Mouse (Mus musculus) liver, embryonic 14.5 days (tissue): ENCODE results near the gene Add3. TPM values are rescaled to one million over a fixed set of nuclear protein-coding genes. Genes with fewer than 3 reads are reported as not detected.

Experiments used
- ATAC-seq: fragments of 200-750 bp; cut with Nextera tagmentation; 2 replicates; pipeline ENCODE4 v1.8.0; 2017; ENCODE audit warnings: moderate number of reproducible peaks, mild to moderate bottlenecking, moderate library complexity; ENCODE audit not compliant: insufficient read depth
- DNase-seq, 3 experiments: peaks; one replicate each; pipeline ENCODE4 v3.0.0-alpha.2; 2012 to 2013; ENCODE audit warnings: low read depth in 3 of 3, low spot score in 3 of 3
- H3K27ac ChIP-seq: fragments of 300-500 bp; sonication (generic); 2 replicates; pipeline ENCODE4 v1.5.1; 2014; ENCODE audit warnings: moderate library complexity, mild to moderate bottlenecking, control low read depth, inconsistent platforms
- H3K27me3 ChIP-seq: fragments of 300-500 bp; sonication (generic); 2 replicates; pipeline ENCODE4 v1.6.1; 2014; ENCODE audit warnings: mild to moderate bottlenecking, low read length, moderate library complexity; ENCODE audit not compliant: control insufficient read depth, insufficient read depth
- H3K36me3 ChIP-seq: fragments of 300-500 bp; sonication (generic); replicated peaks from 2 replicates; pipeline ENCODE4 v1.6.1; 2014; ENCODE audit warnings: low read depth; ENCODE audit not compliant: control insufficient read depth, insufficient read depth
- H3K4me1 ChIP-seq, 2 experiments: fragments of 200-500 bp in 1 of 2; fragments of 300-500 bp in 1 of 2; sonication (generic) in 1 of 2; replicated peaks; 2 replicates each; pipeline ENCODE4 v1.6.1; 2012 to 2014; ENCODE audit warnings: antibody characterized with exemption in 1 of 2, inconsistent platforms in 1 of 2, low read length in 1 of 2; ENCODE audit not compliant: control insufficient read depth in 2 of 2, insufficient read depth in 2 of 2
- H3K4me2 ChIP-seq: fragments of 300-500 bp; sonication (generic); 2 replicates; pipeline ENCODE4 v1.6.1; 2014; ENCODE audit warnings: low read depth, mild to moderate bottlenecking, control low read depth, moderate library complexity
- H3K4me3 ChIP-seq, 2 experiments: fragments of 200-500 bp in 1 of 2; fragments of 300-500 bp in 1 of 2; sonication (generic) in 1 of 2; 2 replicates each; pipeline ENCODE4 v1.5.1; 2012 to 2014; ENCODE audit warnings: low read depth in 2 of 2, low read length in 2 of 2, mild to moderate bottlenecking in 2 of 2, control low read depth in 1 of 2, inconsistent platforms in 1 of 2, moderate library complexity in 1 of 2; ENCODE audit not compliant: insufficient read depth in 1 of 2
- H3K9ac ChIP-seq: fragments of 300-500 bp; sonication (generic); replicated peaks from 2 replicates; pipeline ENCODE4 v1.6.1; 2014; ENCODE audit warnings: mild to moderate bottlenecking, control low read depth, moderate library complexity
- H3K9me3 ChIP-seq: fragments of 300-500 bp; sonication (generic); 2 replicates; pipeline ENCODE4 v1.6.1; 2016; ENCODE audit warnings: low read length, mixed read lengths; ENCODE audit not compliant: control insufficient read depth
- CTCF ChIP-seq: IDR thresholded peaks from 2 replicates; pipeline ENCODE4 v1.5.1; 2016; ENCODE audit warnings: antibody characterized with exemption, low read depth, control low read depth
- EP300 ChIP-seq: IDR thresholded peaks from 2 replicates; pipeline ENCODE4 v1.6.1; 2016; ENCODE audit warnings: antibody characterized with exemption, low read depth
- WGBS: fragments of 180-500 bp; shearing (Covaris S2); extraction: QIAGEN DNeasy Blood & Tissue Kit; methylation state at CpG from one replicate; pipeline ENCODE4 v1.1.7; 2014; ENCODE audit not compliant: insufficient replicate concordance; 5-methylcytosine and 5-hydroxymethylcytosine counted together
- polyA plus RNA-seq, 2 experiments: library from polyadenylated mRNA; depleted of rRNA in 1 of 2; stranded (reverse) in 1 of 2; unstranded in 1 of 2; fragments of >200 nt; fragmentation: Nextera tagmentation in 1 of 2; extraction: Ambion mirVana in 1 of 2; gene quantifications; 2 replicates each; pipeline versions ENCODE4 v1.2.1 to v1.2.3; 2012 to 2014

Gene Add3
- polyA plus RNA-seq, 2 experiments: 12.7 to 21.7 TPM

DNA sequence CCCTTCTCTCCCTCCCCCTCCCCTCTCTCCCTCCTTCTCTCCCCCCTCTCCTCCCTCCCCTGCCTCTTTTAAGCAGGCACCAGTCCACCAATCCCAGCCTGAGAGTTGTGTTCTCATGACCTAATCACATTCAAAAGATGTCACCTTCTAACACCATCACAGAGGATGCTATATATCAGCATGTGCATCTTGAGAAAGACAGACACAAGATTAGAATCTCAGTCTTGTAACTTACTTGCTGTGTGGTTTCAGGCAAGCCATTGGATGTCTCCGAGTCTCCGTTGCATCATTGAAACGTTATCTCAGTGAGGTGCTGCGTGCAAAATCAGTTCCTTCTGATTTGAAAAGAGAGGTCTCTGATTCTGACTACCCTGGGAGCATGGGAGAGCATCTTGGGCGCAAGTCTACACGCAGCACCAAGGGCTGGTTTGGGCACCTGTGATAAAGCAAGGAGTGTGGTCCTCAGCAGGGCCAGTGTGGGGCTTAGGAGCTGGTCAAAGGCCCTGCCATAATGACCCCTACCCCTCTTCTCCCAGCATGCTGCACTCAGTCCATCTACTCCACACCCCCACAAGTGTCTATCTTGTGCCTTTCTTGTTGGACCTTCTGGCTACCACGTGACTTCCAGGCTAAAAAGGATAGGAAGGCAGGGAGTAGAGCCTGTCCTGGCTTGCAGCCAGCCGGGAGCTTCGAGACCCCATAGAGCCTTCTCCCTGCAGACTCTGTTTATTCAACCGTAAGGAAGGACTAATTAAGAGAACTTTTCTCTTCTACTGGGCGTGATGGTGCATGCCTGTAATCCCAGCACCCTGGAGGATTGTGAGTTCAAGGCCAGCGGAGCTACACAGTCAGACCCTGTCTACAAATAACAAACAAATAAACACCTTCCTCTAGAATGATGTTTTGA lies 124.8 kb downstream of the Add3 start:
- Histone ChIP-seq H3K27ac (no peak overlapping the region), H3K4me3 (no peak overlapping the region), H3K4me2 (no peak overlapping the region), H3K36me3 (no peaks in the 10 kb centered on the region), H3K9ac (no peak overlapping the region), H3K27me3 (peaks cover 21% of the 10 kb centered on the region), H3K4me1 (peaks cover 1 to 4% of the 10 kb centered on the region in 2 experiments), H3K9me3 (no peaks in the 10 kb centered on the region)
- ATAC-seq: no peak
- 54% methylated on average over 12 of the region's 12 CpGs for WGBS
- DNase-seq: no peak
- no peak for TF ChIP-seq EP300
- TF ChIP-seq CTCF: no peak

DNA sequence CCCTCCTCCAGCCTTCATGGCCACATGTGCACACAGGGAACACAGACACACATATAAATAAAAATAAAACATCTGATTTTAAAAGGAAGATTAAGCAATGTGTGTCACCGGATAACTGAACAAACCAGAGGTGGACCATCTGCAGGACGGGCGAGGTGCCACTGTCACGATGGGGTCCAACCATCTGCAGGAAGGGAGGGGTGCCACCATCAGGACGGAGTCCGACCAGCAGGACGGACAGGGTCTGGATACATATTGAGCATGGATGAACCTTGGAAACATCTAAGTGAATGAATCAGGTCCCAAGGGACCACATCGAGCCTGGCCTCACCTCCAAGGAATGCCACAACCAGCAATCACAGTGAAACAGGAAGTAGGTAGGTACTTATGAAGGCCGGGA lies 127.1 kb downstream of the Add3 start:
- no peak for TF ChIP-seq EP300
- no peak for TF ChIP-seq CTCF
- Histone ChIP-seq H3K4me1 (no peaks in the 10 kb centered on the region), H3K4me2 (no peak overlapping the region), H3K27ac (no peak overlapping the region), H3K9me3 (no peaks in the 10 kb centered on the region), H3K9ac (no peak overlapping the region), H3K36me3 (no peaks in the 10 kb centered on the region), H3K4me3 (no peak overlapping the region), H3K27me3 (peaks cover 21% of the 10 kb centered on the region)
- ATAC-seq: no peak
- WGBS: 61% methylated on average over 9 of the region's 9 CpGs
- no peak for DNase-seq

DNA sequence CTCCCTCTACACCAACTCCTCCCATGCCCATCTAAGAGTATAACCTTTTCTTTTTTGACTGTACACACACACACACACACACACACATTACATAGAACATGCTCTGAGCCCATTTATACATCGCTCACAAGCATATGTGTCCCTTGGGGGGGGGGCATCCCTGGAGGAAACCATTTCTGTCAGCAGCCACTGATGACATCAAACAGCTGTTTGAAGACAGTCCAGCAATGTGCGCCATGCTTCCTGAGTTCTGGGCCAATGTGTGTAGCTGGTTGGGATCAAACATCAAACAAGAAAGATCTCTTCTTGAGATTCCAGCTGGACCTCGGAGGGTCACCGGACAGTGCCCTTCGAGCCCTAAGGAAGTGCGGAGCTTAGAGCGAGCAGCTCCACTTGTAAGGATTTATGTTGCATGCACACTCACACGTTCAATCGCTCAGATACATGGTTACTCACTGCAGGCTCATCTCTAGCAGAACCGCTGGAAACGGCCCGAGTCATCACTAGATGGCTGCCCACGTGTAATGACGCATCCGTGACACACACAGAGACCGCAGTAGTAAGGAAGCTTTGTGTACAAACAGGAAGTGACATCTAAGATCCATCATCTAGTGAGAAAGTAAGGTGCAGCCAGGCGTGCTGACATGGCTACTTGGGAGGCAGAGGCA lies 132.9 kb downstream of the Add3 start:
- H3K27me3 ChIP-seq: no peaks in the 10 kb centered on the region
- peaks cover 0 to 8% of the 10 kb centered on the region in 2 experiments; a peak in 1 of 4 replicates for H3K4me1 ChIP-seq
- no peaks in the 10 kb centered on the region for H3K36me3 ChIP-seq
- ATAC-seq: no peak
- no peak overlapping the region for H3K27ac ChIP-seq
- H3K4me2 ChIP-seq: no peak overlapping the region
- no peak overlapping the region for H3K4me3 ChIP-seq
- WGBS: 64% methylated on average over 17 of the region's 17 CpGs
- no peaks in the 10 kb centered on the region for H3K9me3 ChIP-seq
- H3K9ac ChIP-seq: no peak overlapping the region
- 0 out of 2 replicates have a peak, but pooled peaks have one; percentile 5 for TF ChIP-seq CTCF
- no peak for TF ChIP-seq EP300
- DNase-seq: peak in 1 of 3 experiments; percentile 32

DNA sequence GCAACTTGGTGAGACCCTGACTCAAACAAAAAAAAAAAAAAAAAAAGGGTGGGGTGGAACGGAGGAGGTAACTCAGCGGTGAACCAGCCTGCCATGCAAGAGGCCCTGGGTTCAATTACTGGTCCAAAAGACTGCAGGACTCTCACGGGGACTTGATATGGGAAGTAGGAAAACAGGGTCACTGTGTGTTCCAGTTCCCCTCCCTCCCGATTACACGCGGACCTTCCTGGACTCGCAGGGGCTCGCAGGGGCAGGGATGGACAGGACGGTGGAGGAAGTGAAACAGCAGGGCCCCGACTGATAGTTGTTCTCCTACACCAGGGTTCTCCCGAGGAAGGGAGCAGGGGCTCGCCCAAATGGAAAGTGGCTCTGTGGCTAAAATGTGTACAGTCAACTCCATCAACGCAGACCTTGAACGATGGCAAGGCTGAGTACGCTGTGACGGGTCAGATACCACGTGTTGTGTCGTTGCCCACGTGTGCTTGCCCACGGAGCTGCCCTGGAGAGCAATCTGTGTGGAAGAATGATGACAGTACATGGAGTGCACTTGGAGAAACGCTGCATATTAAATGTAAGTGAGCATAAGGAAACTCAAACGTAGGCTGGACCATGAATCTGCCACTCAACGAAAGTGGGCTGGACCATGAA lies 133.7 kb downstream of the Add3 start:
- Histone ChIP-seq H3K27ac (no peak overlapping the region), H3K9ac (no peak overlapping the region), H3K4me1 (peaks cover 0 to 8% of the 10 kb centered on the region in 2 experiments; a peak in 1 of 4 replicates), H3K27me3 (no peaks in the 10 kb centered on the region), H3K4me3 (no peak overlapping the region), H3K9me3 (no peaks in the 10 kb centered on the region), H3K36me3 (no peaks in the 10 kb centered on the region), H3K4me2 (no peak overlapping the region)
- no peak for ATAC-seq
- no peak for TF ChIP-seq EP300
- TF ChIP-seq CTCF: no peak
- no peak for DNase-seq
- 60% methylated on average over 23 of the region's 23 CpGs for WGBS

DNA sequence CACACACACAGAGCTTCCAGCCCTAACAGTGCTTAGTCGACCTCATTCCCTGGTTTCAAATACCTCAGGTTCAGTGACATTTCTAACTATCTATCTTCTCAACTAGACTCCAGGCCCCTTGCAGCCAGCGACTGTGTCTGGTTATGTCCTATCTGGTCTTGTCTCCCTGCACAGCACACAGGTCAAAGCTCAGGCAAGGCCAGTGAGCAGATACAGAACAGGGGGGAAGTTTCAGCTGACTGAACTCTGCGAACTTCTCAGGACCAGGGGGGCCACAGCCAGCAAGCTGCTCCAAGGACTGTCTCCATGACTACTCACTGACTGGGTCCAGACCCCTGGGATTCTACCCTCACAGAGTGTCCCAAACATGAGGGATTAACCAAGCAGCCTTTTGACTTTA lies 135.0 kb downstream of the Add3 start:
- WGBS: 38% methylated on average over 3 of the region's 3 CpGs
- H3K27ac ChIP-seq: no peak overlapping the region
- TF ChIP-seq CTCF (no peak), EP300 (no peak)
- no peaks in the 10 kb centered on the region for H3K36me3 ChIP-seq
- H3K4me2 ChIP-seq: no peak overlapping the region
- no peak overlapping the region for H3K4me3 ChIP-seq
- peaks cover 0 to 8% of the 10 kb centered on the region in 2 experiments; a peak in 1 of 4 replicates for H3K4me1 ChIP-seq
- H3K9me3 ChIP-seq: no peaks in the 10 kb centered on the region
- no peak overlapping the region for H3K9ac ChIP-seq
- no peak for DNase-seq
- H3K27me3 ChIP-seq: no peaks in the 10 kb centered on the region
- peak; percentile 27; the same call in 1 of the 2 replicates for ATAC-seq
